Mouse (Mus musculus): Measurements from ENCODE around the gene Gprc5d.

DNA sequence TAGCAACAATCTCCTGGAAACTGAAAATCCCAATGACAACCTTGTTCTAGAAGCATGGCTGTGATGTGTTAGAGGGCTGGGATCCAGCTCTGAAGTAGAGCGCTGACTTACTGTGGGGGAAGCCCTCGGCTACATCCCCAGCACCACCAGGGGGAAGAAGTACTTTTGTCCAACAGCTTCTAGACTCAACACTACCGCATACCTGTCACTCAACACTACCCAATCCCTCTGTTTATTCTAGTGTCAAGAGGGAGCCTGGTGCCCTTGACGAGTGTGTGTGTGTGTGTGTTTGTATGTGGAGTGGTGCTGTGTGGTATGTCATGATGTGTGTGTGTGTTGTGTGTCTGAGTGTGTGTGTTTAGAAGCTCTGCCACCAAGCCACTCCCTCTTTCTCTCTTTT lies 39.4 kb upstream of the Gprc5d start:
- no peak for TF ChIP-seq CTCF (IDR thresholded peaks at IDR 0.05; ENCODE audit: low read depth, low read length)
- no peak for TF ChIP-seq EP300 (IDR thresholded peaks at IDR 0.05; ENCODE audit: insufficient read depth, low read depth, low read length)
